Mouse (Mus musculus) left cerebral cortex, adult 2 months (tissue): Measurements from ENCODE around the gene 2310034G01Rik. TPM values are rescaled to one million over a fixed set of nuclear protein-coding genes. Genes with fewer than 3 reads are reported as not detected.

ENCODE experiments used
- DNase-seq, 2 experiments: peaks; one replicate each; pipeline ENCODE4 v3.0.0; 2021 to 2022; ENCODE audit warnings: low spot score in 2 of 2, mixed read lengths in 1 of 2; ENCODE audit errors: extremely low spot score in 1 of 2
- H3K27ac ChIP-seq: fragments of 200-600 bp; 2 replicates; pipeline ENCODE4 v1.8.1; 2022
- H3K4me3 ChIP-seq: fragments of 200-600 bp; 2 replicates; pipeline ENCODE4 v1.8.1; 2022
- CTCF ChIP-seq: fragments of 200-600 bp; IDR thresholded peaks from 2 replicates; pipeline ENCODE4 v1.8.1; 2022; ENCODE audit warnings: antibody characterized with exemption, mild to moderate bottlenecking, moderate library complexity
- intact Hi-C: fragments of 180-260 bp; cut with DNase I; formaldehyde crosslinking; loops from one replicate; pipeline ENCODE4 v1.15.1; 2025
- total RNA-seq, 2 experiments: library from RNA; stranded (reverse); gene quantifications; 2 replicates each; pipeline ENCODE4 v1.2.3; 2021

The 2310034G01Rik gene
- total RNA-seq, 2 experiments from 2014 or later, result 0.66 to 0.91 TPM

GRCm38 (mm10) chr19:46308706-46309435 lies 41.2 kb downstream of the 2310034G01Rik start:
- H3K27ac ChIP-seq, result peak overlapping the region; percentile 71
- intact Hi-C loops, result loop anchor here (2.0 kb wide), 2 partner anchors 20 to 174 kb away; partner anchors contain the start of gene Fbxl15
- DNase-seq, result peak; percentile 84 to 86
- H3K4me3 ChIP-seq, result peak overlapping the region; percentile 49
- TF ChIP-seq CTCF, result peak; percentile 95

- TF ChIP-seq CTCF, result no peak
- DNase-seq, result peak in 1 of 2 experiments; percentile 16
- intact Hi-C loops, result loop anchor here (2.0 kb wide), 2 partner anchors 20 to 174 kb away; partner anchors contain the start of gene Fbxl15
- no peak overlapping the region for H3K27ac ChIP-seq
- H3K4me3 ChIP-seq, result no peak overlapping the region
Observed at GRCm38 (mm10) chr19:46308303-46308702, 41.8 kb downstream of the 2310034G01Rik start.

DNA sequence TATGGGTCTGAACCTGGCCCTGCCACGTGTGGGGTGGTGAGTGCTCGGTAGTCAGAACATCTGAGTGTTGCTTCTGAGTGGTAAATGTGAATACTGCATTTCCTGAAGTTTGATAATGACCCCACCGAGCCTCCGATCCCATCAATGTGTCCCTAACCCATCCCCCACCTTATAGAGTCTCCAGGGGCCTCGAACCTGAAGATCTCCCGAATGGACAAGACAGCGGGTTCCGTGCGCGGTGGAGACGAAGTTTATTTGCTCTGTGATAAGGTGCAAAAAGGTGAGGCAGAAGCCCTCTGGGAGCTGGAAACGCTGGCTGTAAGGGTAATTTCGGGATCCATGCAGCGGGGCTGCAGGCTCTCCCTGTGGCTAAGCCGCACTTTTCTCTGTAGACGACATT lies 42.3 kb downstream of the 2310034G01Rik start:
- intact Hi-C loops, result loop anchor here (2.0 kb wide), 2 partner anchors 21 to 173 kb away; partner anchors contain the start of gene Fbxl15
- Histone ChIP-seq H3K4me3 (no peak overlapping the region), H3K27ac (no peak overlapping the region)
- peak in 1 of 2 experiments; percentile 10 for DNase-seq
- no peak for TF ChIP-seq CTCF

GRCm38 (mm10) chr19:46306751-46307289 lies 43.3 kb downstream of the 2310034G01Rik start:
- intact Hi-C loops, result no loop called here
- Histone ChIP-seq H3K27ac (no peak overlapping the region), H3K4me3 (no peak overlapping the region)
- TF ChIP-seq CTCF, result no peak
- DNase-seq, result no peak

GRCm38 (mm10) chr19:46306268-46306610 lies 43.9 kb downstream of the 2310034G01Rik start:
- no peak for DNase-seq
- no peak overlapping the region for H3K27ac ChIP-seq

GRCm38 (mm10) chr19:46305432-46306267 lies 44.5 kb downstream of the 2310034G01Rik start:
- Histone ChIP-seq H3K4me3 (peak overlapping the region; percentile 65), H3K27ac (0 out of 2 replicates have a peak overlapping the region, but pooled peaks have one; percentile 37)
- peak in 1 of 2 experiments; percentile 75 for DNase-seq
- no peak; the same call in 1 of the 2 replicates for TF ChIP-seq CTCF
- intact Hi-C loops, result loop anchor here (2.0 kb wide), 1 partner anchor 63 kb away; no protein-coding TSS in a partner anchor

More at GRCm38 (mm10) chr19:46306268-46306610, 43.9 kb downstream of the 2310034G01Rik start:
- no peak overlapping the region for H3K4me3 ChIP-seq
- intact Hi-C loops, result no loop called here
- no peak for TF ChIP-seq CTCF

DNA sequence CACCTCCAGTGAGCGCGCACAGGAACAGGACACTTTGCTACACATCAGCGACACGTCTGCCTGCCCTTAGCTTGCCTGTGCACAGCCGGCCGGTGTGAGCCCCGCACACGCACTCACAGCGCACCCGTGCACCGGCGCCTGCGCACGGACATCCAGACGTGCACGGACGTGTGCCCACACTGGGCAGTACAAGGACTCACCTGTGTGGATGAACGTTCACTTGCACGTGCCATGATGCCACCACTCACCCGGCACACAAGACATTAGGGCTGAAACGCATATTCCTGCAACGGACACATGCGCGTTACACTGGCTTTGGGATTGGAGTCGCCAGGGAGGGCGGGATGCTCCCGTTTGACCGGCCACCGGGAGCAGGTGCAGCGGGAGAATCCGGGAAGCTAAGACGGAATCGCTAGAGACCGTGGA lies 45.2 kb downstream of the 2310034G01Rik start:
- intact Hi-C loops, result loop anchor here (1.0 to 5.0 kb wide), 3 partner anchors 25 to 147 kb away; no protein-coding TSS in a partner anchor
- DNase-seq, result no peak
- Histone ChIP-seq H3K27ac (no peak overlapping the region), H3K4me3 (peak overlapping the region; percentile 65)
- no peak for TF ChIP-seq CTCF

- intact Hi-C loops, result loop anchor here (1.0 to 5.0 kb wide), 3 partner anchors 26 to 148 kb away; no protein-coding TSS in a partner anchor
- peak within 1 kb of the TSS; percentile 65 for H3K4me3 ChIP-seq
- peak within 1 kb of the TSS; percentile 9; the same call in 1 of the 2 replicates for H3K27ac ChIP-seq
- TF ChIP-seq CTCF, result peak; percentile 94
- peak; percentile 76 to 80 for DNase-seq
Observed at GRCm38 (mm10) chr19:46304216-46304841, 45.8 kb downstream of the 2310034G01Rik start, which contains the start of gene Nfkb2. TSS of gene Nfkb2 (plus strand) at chr19:46304320.

GRCm38 (mm10) chr19:46303251-46304215 lies 46.6 kb downstream of the 2310034G01Rik start:
- Histone ChIP-seq H3K4me3 (peak overlapping the region; percentile 65), H3K27ac (no peak overlapping the region; the same call in 1 of the 2 replicates)
- TF ChIP-seq CTCF, result no peak
- DNase-seq, result no peak
- intact Hi-C loops, result loop anchor here (1.0 to 5.0 kb wide), 3 partner anchors 27 to 149 kb away; no protein-coding TSS in a partner anchor

- H3K4me3 ChIP-seq, result no peak overlapping the region
- no peak overlapping the region for H3K27ac ChIP-seq
- no peak for DNase-seq
- intact Hi-C loops, result loop anchor here (5.0 kb wide), 1 partner anchor 150 kb away; no protein-coding TSS in a partner anchor
- TF ChIP-seq CTCF, result no peak
Observed at GRCm38 (mm10) chr19:46302551-46302950, 47.6 kb downstream of the 2310034G01Rik start.
